Mouse (Mus musculus) kidney, adult 2 months (tissue): ENCODE data around the gene Hmg20a.

ENCODE experiments used
- CTCF ChIP-seq: fragments of 200-500 bp; conservative IDR thresholded peaks from 2 replicates; pipeline ENCODE4 v1.5.1; 2011; ENCODE audit warnings: low read depth, mild to moderate bottlenecking, control low read depth, low read length, moderate library complexity, mixed read lengths; ENCODE audit not compliant: insufficient read depth, insufficient read length
- POLR2A ChIP-seq: fragments of 200-500 bp; IDR thresholded peaks from one replicate; pipeline ENCODE4 v1.6.1; 2011; ENCODE audit warnings: low read depth, low read length, control low read depth

DNA sequence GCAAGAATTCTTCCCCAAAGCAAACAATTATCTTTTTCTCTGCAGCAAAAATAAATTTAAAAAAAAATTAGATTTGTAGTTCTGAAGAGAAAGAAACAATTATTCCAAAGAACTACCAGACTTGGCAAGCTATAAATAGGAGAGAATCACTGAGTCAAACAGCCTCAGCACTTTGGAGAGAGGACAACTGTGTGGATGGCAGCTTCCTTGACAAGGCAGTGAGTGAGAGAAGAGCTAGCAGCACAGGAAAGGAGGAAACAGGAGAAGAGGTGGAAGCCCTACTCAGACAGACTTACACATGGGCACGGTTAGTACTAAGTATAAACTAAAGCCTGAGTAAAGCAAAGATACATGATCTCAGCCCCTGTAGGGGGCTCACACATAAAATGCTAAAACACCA, 22.1 kb upstream of the Hmg20a start:
- TF ChIP-seq CTCF (no peak), POLR2A (no peak)
